Mouse (Mus musculus) limb, embryonic 11.5 days (tissue): ENCODE data around the gene Map4k2. TPM values are rescaled to one million over a fixed set of nuclear protein-coding genes. Genes with fewer than 3 reads are reported as not detected.
A peak's percentile ranks its signal among the peaks of the same experiment; 100 is the strongest.

ENCODE experiments used
- ATAC-seq: fragments of 200-750 bp; cut with Nextera tagmentation; 2 replicates; pipeline ENCODE4 v1.8.0; 2017; ENCODE audit warnings: low read depth; ENCODE audit not compliant: insufficient number of reproducible peaks, low FRiP score, low TSS enrichment
- DNase-seq: peaks from one replicate; pipeline ENCODE4 v3.0.0-alpha.2; 2015; ENCODE audit warnings: low spot score
- H3K27ac ChIP-seq: fragments of 300-500 bp; sonication (generic); replicated peaks from 2 replicates; pipeline ENCODE4 v1.5.1; 2014; ENCODE audit warnings: low read depth, mild to moderate bottlenecking, low read length
- H3K27me3 ChIP-seq: fragments of 300-500 bp; sonication (generic); 2 replicates; pipeline ENCODE4 v1.6.1; 2014; ENCODE audit warnings: mild to moderate bottlenecking, low read length, mixed read lengths; ENCODE audit not compliant: control insufficient read depth, insufficient read depth
- H3K36me3 ChIP-seq: fragments of 300-500 bp; sonication (generic); 2 replicates; pipeline ENCODE4 v1.6.1; 2014; ENCODE audit warnings: mild to moderate bottlenecking, low read length, moderate library complexity, mixed read lengths; ENCODE audit not compliant: control insufficient read depth, insufficient read depth
- H3K4me1 ChIP-seq: fragments of 300-500 bp; sonication (generic); 2 replicates; pipeline ENCODE4 v1.6.1; 2014; ENCODE audit warnings: low read length, mixed read lengths; ENCODE audit not compliant: control insufficient read depth, insufficient read depth
- H3K4me2 ChIP-seq: fragments of 300-500 bp; sonication (generic); 2 replicates; pipeline ENCODE4 v1.6.1; 2014; ENCODE audit warnings: low read depth, mild to moderate bottlenecking, moderate library complexity; ENCODE audit not compliant: severe bottlenecking
- H3K4me3 ChIP-seq: fragments of 300-500 bp; sonication (generic); 2 replicates; pipeline ENCODE4 v1.5.1; 2014; ENCODE audit warnings: low read depth, low read length
- H3K9ac ChIP-seq: fragments of 300-500 bp; sonication (generic); 2 replicates; pipeline ENCODE4 v1.6.1; 2014; ENCODE audit warnings: mild to moderate bottlenecking, low read length
- H3K9me3 ChIP-seq: fragments of 300-500 bp; sonication (generic); 2 replicates; pipeline ENCODE4 v1.6.1; 2016; ENCODE audit warnings: low read length; ENCODE audit not compliant: control insufficient read depth
- WGBS: fragments of 180-500 bp; shearing (Covaris S2); extraction: QIAGEN DNeasy Blood & Tissue Kit; methylation state at CpG from one replicate; pipeline ENCODE4 v1.1.7; 2014; 5-methylcytosine and 5-hydroxymethylcytosine counted together
- polyA plus RNA-seq: library from polyadenylated mRNA; unstranded; fragments of >200 nt; fragmentation: Nextera tagmentation; extraction: Ambion mirVana; gene quantifications from 2 replicates; pipeline ENCODE4 v1.2.1, GENCODE M21; 2014

The Map4k2 gene
- polyA plus RNA-seq, 1 experiment from 2014 or later: 7.3 TPM

DNA sequence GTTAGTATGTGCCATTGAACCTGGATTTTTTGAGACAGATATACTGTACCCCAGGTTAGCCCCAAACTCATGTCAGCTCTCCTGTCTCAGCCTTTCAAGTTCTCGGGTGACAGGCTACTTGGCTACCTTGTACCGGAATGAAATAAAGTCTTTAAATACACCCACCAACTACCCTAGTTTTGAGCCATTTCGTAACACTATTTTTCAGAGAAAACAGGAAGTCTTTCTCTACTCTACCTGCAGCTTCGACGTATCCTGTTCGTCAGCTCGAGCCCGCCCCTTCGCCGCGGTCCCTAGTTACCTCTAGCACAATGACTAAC lies 22.1 kb downstream of the Map4k2 start:
- H3K27me3 ChIP-seq: no peaks in the 10 kb centered on the region
- ATAC-seq: no peak
- H3K9ac ChIP-seq: peak overlapping the region; percentile 38; the same call in 1 of the 2 replicates
- H3K27ac ChIP-seq: peak overlapping the region; percentile 18; the same call in 1 of the 2 replicates
- no peaks in the 10 kb centered on the region for H3K9me3 ChIP-seq
- peaks cover 6% of the 10 kb centered on the region; the same call in 1 of the 2 replicates for H3K4me1 ChIP-seq
- H3K4me3 ChIP-seq: peak overlapping the region; percentile 96
- no peak for DNase-seq
- WGBS: 3% methylated on average over 11 of the region's 11 CpGs
- H3K36me3 ChIP-seq: peaks cover 13% of the 10 kb centered on the region
- H3K4me2 ChIP-seq: peak overlapping the region; percentile 68

DNA sequence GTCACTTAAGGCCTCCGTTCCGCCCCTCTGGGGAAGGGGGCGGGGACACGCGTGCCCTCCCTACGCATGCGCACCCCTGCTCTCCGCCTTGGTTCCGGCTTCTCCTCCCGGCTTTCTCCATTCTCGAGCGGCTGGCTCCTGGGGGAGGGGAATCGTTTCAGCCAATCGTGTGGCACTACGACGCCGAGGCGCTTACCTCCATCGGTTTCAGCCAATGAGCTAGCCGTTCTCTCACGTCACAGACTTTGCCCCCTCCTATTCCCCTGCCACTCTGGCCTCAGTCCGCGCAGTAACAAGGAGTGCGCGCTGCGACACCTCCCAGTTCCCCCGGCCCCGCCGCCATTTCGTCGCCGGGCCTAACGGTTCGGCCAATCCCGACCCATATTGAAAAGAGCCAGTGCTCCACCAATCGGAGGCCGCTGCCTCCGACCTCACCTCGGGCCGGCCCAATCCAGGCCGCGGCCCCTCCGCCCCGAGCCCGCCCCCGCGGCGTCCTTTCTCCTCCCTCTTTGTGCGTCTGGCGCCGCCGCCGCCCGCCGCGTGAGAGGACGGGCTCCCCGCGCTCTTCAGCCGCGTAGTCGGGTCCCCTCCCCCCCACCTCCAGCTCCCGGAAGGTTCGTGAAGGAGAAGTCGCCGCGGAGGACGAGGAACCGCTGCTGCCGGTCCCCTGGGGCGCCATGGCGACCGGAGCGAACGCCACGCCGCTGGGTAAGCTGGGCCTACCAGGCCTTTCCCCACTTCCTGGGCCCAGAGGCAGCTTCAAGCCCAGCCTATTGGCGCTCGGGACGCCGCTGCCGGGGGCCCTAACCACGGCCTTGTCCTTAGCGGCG lies 22.7 kb downstream of the Map4k2 start, which contains the start of gene Sf1:
Gene Sf1 (plus strand): TSS at position 280 of the 830 bp plus-strand sequence.
- H3K4me1 ChIP-seq: peaks cover 6% of the 10 kb centered on the region; the same call in 1 of the 2 replicates
- peak within 1 kb of the TSS; percentile 99 for H3K9ac ChIP-seq
- H3K27ac ChIP-seq: peak within 1 kb of the TSS; percentile 97
- peaks cover 18% of the 10 kb centered on the region for H3K36me3 ChIP-seq
- under 1% methylated on average over 84 of the region's 85 CpGs for WGBS
- no peaks in the 10 kb centered on the region for H3K9me3 ChIP-seq
- H3K4me2 ChIP-seq: peak within 1 kb of the TSS; percentile 68
- peak within 1 kb of the TSS; percentile 96 for H3K4me3 ChIP-seq
- peak; percentile 99 for DNase-seq
- no peaks in the 10 kb centered on the region for H3K27me3 ChIP-seq
- ATAC-seq: peak; percentile 98

DNA sequence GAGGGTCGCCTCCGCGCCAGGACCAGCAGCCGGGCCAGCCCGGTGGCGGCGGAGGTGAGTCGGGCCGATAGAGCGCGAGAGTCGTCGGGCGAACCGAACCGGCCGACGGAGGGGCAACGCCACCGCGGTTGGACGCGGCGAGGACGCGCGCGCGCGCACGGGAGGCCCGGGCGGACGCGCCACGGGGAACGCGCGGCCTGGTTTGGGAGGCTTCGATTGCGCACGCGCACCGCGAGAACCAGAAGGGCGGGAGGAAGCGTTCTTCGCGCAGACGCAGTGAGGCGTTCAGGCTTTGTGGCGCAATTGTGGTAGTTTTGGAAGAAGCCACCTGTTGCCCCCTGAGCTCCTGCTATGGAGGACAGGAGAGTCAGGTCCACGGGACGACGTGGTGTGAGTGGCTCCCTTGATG lies 23.4 kb downstream of the Map4k2 start:
- Histone ChIP-seq H3K4me3 (peak overlapping the region; percentile 96), H3K36me3 (peaks cover 18% of the 10 kb centered on the region), H3K27me3 (no peaks in the 10 kb centered on the region), H3K27ac (peak overlapping the region; percentile 97), H3K9ac (peak overlapping the region; percentile 99), H3K4me1 (peaks cover 6% of the 10 kb centered on the region; the same call in 1 of the 2 replicates), H3K4me2 (peak overlapping the region; percentile 68), H3K9me3 (no peaks in the 10 kb centered on the region)
- peak; percentile 90 for DNase-seq
- WGBS: under 1% methylated on average over 55 of the region's 55 CpGs
- ATAC-seq: no peak

DNA sequence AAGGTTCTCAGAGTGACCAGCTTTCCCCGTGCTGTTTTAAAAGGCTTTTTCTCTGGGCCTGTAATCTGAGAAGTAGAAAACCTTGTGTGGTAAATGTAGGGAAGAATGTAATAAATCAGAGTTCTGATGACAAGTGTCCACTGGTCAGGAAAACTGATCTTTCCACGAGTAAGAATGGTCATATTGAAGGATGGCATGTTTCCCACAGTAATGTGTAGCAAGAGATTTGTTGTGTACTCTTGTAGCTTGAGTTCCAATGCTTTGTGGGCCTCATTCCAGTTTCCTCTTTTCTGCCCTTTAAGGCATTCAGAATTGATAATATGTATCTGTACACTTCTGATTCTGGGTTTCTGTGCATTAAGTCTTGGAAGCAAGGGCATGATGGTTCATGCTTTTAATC lies 23.9 kb downstream of the Map4k2 start:
- peaks cover 21% of the 10 kb centered on the region for H3K36me3 ChIP-seq
- H3K9ac ChIP-seq: peak overlapping the region; percentile 99
- H3K4me2 ChIP-seq: peak overlapping the region; percentile 68
- H3K4me3 ChIP-seq: peak overlapping the region; percentile 96
- H3K27me3 ChIP-seq: no peaks in the 10 kb centered on the region
- H3K27ac ChIP-seq: no peak overlapping the region
- peaks cover 6% of the 10 kb centered on the region; the same call in 1 of the 2 replicates for H3K4me1 ChIP-seq
- 0% methylated on average over 2 of the region's 2 CpGs for WGBS
- DNase-seq (no peak), ATAC-seq (no peak)
- H3K9me3 ChIP-seq: no peaks in the 10 kb centered on the region

DNA sequence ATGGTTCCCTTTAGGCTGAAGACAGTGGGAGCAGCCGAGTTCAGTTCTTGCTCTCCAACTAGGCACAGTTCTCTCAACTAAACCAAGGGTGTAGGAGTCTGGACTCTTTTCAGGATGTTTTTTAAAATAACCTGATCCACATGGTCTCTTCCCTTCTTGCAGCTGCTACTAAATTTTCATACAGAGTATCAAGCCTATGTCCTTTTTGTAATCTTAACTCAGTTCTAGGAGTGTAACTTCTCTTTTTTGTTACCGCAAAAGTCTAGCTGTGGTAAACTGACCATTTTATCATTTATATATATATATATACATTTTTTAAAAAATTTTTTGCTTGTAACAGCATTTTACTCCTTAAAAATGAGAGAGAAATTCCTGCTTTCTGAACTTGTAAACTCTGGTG lies 29.2 kb downstream of the Map4k2 start:
- Histone ChIP-seq H3K4me2 (no peak overlapping the region), H3K4me3 (no peak overlapping the region), H3K27me3 (no peaks in the 10 kb centered on the region), H3K36me3 (peaks cover 62% of the 10 kb centered on the region), H3K4me1 (peaks cover under 1% of the 10 kb centered on the region; the same call in 1 of the 2 replicates), H3K9me3 (no peaks in the 10 kb centered on the region), H3K27ac (no peak overlapping the region), H3K9ac (no peak overlapping the region)
- ATAC-seq (no peak), DNase-seq (no peak)
- 95% methylated on average over 2 of the region's 2 CpGs for WGBS

DNA sequence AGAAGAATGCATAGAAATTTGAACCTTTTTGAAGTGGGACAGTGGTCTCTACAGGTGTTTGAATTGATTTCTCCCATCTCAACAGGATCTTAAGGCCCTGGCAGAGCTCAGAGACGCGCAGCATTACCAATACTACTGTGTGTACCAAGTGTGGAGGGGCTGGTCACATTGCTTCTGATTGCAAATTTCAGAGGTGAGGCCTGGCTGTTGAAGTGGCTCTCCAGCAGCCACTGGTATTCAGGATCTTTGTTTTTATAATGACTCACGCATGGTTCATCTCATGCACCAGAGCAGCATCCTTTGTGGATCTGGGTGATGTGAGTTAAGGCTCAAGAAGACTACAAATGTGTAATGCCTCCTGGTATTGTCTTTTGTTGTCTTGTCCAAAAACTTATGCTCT lies 31.5 kb downstream of the Map4k2 start:
- Histone ChIP-seq H3K9ac (no peak overlapping the region), H3K4me3 (no peak overlapping the region), H3K4me2 (no peak overlapping the region), H3K4me1 (no peaks in the 10 kb centered on the region), H3K27ac (no peak overlapping the region), H3K36me3 (peaks cover 71% of the 10 kb centered on the region), H3K27me3 (no peaks in the 10 kb centered on the region), H3K9me3 (no peaks in the 10 kb centered on the region)
- ATAC-seq (no peak), DNase-seq (no peak)
- 95% methylated on average over 3 of the region's 3 CpGs for WGBS

DNA sequence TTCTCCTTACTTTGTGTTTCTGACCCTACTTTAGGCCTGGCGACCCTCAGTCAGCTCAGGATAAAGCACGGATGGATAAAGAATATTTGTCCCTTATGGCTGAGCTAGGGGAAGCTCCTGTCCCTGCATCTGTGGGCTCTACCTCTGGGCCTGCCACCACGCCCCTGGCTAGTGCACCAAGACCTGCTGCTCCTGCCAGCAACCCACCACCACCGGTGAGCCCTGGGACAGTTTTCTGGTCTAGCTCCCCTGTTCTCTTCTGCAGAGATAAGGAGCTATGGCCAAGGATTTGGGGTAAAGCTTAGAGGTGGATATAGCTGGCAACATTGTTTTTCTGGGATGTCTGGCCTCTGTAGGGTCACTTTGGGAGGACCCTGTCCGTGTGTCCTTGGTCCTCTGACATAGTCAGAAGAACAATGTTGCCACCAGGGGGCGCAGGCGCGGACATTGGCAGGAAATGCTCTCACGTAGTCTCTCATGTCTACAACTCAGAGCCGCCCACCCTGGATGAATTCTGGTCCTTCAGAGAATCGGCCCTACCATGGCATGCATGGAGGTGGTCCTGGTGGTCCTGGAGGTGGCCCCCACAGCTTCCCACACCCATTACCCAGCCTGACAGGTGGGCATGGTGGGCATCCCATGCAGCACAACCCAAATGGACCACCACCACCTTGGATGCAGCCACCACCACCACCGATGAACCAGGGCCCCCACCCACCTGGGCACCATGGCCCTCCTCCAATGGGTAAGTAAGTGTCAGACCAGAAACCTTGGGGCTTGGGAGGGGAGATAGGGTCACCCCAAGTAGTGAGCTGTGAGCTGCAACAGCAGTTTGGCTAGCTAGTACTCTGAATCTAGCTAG lies 32.8 kb downstream of the Map4k2 start:
- no peaks in the 10 kb centered on the region for H3K27me3 ChIP-seq
- peak; percentile 84 for DNase-seq
- H3K4me3 ChIP-seq: no peak overlapping the region
- ATAC-seq: no peak
- no peak overlapping the region for H3K9ac ChIP-seq
- H3K27ac ChIP-seq: no peak overlapping the region
- no peaks in the 10 kb centered on the region for H3K9me3 ChIP-seq
- H3K4me2 ChIP-seq: no peak overlapping the region
- no peaks in the 10 kb centered on the region for H3K4me1 ChIP-seq
- 72% methylated on average over 12 of the region's 12 CpGs for WGBS
- H3K36me3 ChIP-seq: peaks cover 67% of the 10 kb centered on the region

DNA sequence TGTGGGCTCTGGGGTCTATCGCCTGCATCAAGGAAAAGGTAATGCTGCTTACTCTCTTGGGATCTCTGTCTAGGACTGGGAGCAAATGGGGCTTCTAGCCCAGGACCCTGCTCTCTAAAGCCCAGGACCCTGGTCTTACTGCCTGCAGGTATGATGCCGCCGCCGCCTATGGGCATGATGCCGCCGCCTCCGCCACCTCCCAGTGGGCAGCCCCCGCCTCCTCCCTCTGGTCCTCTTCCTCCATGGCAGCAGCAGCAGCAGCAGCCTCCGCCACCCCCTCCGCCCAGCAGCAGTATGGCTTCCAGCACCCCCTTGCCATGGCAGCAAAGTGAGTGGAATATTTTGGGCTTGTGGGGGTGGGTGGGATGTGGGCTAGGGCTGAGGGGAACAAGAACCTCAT lies 33.6 kb downstream of the Map4k2 start:
- Histone ChIP-seq H3K9me3 (no peaks in the 10 kb centered on the region), H3K36me3 (peaks cover 65% of the 10 kb centered on the region), H3K4me2 (no peak overlapping the region), H3K4me1 (no peaks in the 10 kb centered on the region), H3K9ac (no peak overlapping the region), H3K27ac (no peak overlapping the region), H3K27me3 (no peaks in the 10 kb centered on the region), H3K4me3 (no peak overlapping the region)
- DNase-seq (no peak), ATAC-seq (no peak)
- 94% methylated on average over 10 of the region's 10 CpGs for WGBS
